Mouse (Mus musculus): ENCODE measurements at regions not wholly inside any gene's neighbourhood (a gene's known extent, or its start where the extent isn't known, plus 50 kb on each side); places are given as distances from the start of the nearest gene placed in this dataset.

GRCm38 (mm10) chr10:112648986-112649385 is 279.8 kb downstream of the Atxn7l3b start:
- ATAC-seq (ENCODE audit: insufficient read depth) = no peak
- Histone ChIP-seq H3K9ac (no peak overlapping the region), H3K4me3 (ENCODE audit: low read depth, low read length) (no peak overlapping the region), H3K27me3 (ENCODE audit: insufficient read depth, low read length) (no peaks in the 10 kb centered on the region), H3K9me3 (ENCODE audit: low read depth, low read length) (no peaks in the 10 kb centered on the region), H3K4me2 (no peak overlapping the region), H3K27ac (ENCODE audit: low read depth) (no peak overlapping the region), H3K4me1 (ENCODE audit: insufficient read depth) (no peaks in the 10 kb centered on the region), H3K36me3 (ENCODE audit: insufficient read depth) (no peaks in the 10 kb centered on the region)
- TF ChIP-seq CTCF (IDR thresholded peaks at IDR 0.05; ENCODE audit: low read depth) = no peak
- no peak for DNase-seq
- WGBS = 76% methylated on average over 3 of the region's 3 CpGs

Data from lung, embryonic 14.5 days (tissue).